Mouse (Mus musculus) frontal cortex, postnatal 25 days (tissue): ENCODE results near the gene Ube2e2.

ENCODE experiments used
- DNase-seq, 2 experiments: peaks; one replicate each; pipeline ENCODE4 v3.0.0; 2022; ENCODE audit warnings: low spot score in 2 of 2

The Ube2e2 gene

DNA sequence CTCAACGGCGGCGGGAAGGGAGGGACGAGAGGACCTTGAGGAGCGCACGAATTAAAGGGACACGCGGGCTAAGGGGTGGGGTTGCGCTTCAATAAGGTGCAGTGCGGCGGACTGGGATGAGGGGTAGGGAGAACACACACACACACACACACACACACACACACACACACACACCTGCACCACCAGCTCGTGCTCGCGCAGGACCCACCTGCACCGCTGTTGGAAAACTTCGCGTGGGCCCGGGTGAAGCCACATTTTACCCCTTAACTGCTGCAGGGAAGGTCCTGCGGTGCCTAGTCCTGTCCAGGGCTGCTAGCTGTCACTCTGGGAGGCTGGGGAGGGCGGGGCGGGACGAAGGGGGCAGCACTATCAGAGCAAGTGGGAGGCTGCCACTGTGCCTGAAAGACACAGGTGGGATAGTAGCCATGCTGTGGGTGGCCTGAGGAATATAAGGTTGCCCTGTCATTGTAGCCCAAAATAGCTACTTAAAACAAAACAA is at the start of gene Ube2e2:
Ube2e2 (minus strand) TSS at position 321 of the 499 bp plus-strand sequence.
- DNase-seq: no peak

DNA sequence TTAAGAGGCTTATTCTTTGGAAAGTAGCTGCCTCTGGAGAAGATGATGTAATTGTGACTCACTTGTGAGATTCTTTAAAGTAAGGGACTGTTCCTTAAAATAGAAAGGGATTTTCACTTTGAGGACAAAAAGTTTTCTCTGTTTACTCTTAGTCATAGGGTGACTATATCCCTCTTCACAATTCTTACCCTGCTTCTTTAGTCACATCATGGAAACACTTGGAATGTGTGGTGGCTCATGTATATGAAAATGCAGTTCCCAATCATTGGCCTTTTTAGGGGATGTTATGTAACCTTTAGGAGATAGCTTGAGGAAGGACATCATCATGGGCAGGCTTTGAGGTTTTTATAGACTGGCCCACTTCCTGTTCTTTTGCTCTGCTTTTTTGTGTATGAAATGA is 46.0 kb upstream of the Ube2e2 start:
- DNase-seq: no peak

DNA sequence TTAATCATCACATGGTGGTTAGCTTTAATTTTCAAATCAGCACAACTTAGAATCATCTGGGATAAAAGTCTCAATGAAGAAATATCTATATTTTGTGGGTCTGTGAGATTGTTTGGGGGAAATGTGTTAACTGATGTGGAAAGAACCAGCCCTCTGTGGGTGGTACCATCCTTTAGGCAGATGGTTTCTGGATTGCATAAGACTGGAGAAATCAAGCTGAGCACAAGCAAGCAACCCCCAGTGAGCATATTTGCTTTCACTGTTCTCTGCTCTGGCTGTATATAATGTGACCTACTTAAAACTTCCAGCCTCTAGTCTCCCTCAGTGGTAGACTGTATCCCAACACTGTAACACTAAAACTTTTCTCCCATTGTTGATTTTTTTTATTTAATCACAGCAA is 9.5 kb upstream of the Ube2e2 start:
- no peak for DNase-seq

DNA sequence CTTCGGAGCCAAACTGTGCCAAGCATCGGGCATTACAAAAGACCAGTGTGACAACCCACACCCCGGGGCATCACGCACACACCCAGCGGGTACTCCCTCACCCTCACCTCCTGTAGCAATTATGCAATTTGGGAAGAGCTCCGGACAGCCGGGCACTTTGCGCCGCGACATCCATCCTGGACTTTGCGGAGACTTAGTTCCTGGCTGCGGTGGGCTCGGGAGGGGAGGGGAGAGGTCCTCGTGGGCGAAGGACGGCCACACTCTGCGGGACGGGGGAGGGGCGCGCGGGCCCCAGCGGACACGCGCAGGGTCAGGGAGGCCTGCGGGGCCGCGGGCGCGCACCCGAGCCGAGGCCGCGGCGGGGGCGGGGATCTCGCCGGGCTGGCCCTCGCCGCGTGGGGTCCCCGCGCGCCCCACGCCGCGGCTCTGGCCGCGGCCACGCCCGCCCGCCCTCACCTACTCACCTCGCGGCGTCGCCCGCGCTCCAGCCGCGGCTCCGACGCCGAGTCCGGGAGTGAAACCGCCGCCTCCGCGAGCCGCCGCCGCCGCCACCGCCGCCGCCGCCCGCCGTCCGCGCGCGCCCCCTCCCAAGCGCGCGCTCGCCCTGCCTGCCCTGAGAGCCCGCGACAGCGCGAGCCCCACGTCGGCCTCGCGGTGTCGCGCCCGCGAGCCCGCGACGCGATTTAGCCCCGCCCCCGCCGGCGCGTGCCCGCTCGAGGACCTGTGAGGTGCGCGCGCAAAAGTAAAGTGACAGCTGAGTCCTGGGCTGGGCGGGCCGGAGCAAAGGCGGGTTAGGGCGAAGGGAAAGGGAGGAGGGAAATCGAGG is 733 bp downstream of the Ube2e2 start:
- DNase-seq: peak; percentile 71 to 76

DNA sequence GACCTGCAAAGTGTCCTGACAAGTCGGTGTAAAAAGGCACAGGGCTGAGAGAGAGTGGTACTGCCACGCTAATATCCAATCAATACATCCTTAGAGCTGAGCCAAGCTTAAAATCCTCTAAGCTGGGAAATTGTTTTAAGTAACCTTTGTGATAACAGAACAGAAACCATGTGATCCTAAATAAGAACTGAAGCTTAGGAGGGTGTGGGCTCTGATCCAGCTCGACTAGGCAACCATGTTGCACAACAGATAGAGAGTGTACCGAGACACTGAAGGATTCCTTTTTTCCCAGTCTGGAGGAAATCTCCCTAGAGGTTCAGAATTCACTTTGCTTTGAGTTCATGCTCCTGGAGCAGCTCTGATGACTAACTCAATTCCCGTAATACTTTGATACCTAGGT is 4.5 kb downstream of the Ube2e2 start:
- DNase-seq: no peak

DNA sequence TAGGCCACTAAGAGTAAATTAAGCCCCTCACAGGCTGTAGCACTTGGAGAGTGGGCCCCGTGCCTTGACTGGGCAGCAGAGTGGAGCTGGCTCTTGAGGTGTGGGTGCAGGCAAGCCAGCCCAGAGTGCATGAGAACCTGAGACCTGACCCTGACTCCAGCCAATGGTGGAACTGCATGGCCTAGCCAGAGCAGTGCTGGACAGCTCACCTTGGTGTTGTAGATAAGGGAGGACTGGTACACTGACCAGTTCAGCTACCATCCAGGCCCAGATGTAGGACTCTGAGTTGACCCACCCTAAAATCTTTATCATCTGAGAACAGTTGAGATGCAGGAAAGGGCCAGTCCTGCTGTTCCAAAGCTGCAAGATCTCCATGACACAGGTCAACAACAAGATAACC is 11.6 kb downstream of the Ube2e2 start:
- no peak for DNase-seq

DNA sequence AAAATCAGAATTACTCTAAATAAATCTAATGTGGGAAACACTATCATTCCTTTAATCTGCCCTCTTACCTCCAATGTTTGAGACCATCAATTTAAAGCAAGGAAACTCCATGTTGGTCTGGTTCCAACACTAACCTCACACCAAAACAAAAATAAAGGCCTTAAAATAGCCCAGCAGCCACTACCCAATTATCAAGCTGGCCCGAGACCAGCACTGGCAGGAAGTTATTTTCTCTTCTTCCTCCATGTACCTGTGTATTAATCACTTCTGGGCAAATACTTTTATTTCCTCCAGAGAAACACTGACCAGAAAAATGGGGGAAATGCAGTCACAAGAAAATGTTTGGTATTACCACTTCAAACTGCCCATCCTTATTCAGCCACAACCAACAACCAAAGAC is 23.4 kb downstream of the Ube2e2 start:
- no peak for DNase-seq

DNA sequence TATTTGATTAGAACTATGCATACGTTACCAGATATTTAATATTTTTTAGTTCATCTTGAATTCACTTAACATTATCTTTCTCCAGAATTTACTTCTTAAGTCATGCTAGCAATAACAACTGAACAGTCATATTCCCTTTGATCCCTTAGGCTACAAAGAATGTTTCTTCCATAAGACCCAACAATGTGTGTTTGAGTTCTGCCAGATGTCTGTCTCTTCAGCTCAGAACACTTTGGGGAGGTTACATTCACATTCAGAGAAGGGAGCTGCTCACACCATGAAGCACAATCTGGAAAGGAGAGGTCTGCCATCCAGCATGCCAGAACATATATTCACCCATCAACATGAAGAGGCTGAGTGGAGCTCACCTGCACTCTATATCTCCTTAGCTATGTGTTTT is 65.4 kb downstream of the Ube2e2 start:
- DNase-seq: no peak

DNA sequence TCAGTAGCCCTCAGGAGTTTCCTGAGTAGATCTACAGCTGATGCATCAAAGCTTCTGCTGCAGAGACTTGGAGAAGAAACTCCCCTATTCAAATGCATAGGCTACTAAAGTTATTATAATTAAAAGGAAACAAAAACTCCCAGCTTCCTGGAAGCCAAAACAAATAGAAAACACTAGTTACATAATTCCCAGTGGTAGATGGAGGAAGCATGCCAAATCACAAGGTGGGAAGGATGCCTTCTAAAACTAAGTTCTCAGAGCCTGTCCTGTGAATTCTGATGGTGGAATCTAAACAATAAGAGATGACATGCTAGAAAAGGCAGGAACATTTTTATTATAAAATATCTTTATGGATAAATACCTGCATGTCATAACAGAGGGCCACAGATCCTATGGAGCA is 67.3 kb downstream of the Ube2e2 start:
- no peak for DNase-seq

DNA sequence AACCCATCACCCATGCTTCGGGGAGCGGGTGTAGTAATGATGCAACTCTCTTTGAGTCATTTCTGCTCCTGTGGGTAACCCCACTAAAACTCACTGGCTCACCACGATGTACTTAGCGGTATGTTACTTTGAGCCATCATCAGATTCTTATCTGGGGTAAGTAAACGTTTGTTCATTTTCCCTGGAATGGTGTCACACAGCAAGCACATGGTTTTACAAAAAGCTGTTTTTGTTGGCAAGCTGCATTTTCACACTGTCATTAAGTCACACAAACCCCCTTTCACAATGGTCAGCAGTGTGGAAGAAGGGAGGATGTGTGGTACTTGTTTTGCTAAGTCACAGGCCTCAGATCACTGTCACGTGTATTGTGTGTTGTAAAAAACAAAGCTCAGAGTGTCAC is 73.4 kb downstream of the Ube2e2 start:
- DNase-seq: no peak

DNA sequence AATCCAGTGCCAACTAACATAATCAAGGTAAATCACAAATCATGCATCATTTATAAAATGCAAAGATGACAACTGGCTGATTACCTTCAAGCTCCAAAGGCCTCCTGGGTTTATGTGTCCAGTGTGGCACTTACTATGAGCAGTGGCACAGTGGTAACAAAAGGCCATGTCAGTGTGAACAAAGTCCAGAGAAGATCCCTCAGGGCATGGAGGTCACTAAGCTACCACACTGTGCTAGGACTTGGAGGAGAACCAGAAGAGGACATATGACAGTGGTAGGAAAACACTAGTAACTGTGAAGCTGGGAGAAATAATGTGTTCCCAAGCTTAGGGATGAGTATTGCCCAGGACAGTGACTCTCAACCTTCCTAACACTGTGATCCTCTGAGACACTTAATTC is 97.2 kb downstream of the Ube2e2 start:
- DNase-seq: no peak

DNA sequence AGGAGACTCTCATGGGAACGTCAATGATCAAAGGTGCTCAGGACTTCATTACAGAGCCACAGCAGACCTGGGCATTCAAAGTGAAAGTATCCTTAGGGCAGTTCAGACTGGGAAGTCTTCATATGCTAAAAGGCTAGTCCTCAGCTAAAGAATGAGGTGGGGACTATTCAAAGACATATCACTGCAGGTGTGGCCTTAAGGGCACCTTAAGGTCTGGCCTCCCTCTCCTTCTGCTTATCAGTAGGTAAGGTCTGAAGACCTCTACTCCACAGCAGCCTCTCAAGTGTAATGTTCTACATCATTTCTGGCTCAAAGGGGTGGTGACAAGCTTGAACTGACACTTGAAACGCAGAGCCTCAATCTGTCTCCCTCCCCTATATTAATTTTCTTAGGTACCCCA is 98.3 kb downstream of the Ube2e2 start:
- DNase-seq: no peak

DNA sequence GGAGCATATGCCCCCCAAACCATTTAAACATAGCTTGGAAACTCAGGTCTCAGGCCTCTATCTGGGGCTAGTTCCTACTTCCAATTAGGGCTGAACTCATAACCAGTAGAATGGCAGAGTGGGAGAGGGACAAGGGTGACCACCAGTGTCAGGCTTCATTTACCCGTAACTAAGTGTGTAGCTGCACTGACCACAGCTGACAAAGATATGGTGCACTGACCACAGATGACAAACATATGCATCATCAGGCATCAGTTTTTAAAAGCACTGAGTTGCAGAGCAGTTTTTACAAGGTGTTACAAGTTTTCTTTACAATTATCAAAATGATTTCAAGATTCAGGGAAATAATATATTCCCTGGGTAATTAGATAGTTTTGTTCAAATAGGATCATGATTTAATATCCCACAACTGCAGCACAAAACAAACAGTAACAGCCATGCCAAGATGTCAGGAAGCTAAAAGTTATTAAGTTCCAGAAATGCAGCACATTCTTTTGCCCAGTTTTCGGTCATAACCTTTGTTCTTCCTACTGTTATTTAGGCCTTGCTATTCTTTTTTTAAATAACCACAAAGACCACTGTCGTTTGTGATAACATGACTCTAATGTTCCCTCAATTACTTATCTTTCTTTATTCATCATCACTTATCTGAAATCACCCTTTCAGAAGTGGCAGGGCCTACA is 114.9 kb downstream of the Ube2e2 start:
- DNase-seq: no peak

DNA sequence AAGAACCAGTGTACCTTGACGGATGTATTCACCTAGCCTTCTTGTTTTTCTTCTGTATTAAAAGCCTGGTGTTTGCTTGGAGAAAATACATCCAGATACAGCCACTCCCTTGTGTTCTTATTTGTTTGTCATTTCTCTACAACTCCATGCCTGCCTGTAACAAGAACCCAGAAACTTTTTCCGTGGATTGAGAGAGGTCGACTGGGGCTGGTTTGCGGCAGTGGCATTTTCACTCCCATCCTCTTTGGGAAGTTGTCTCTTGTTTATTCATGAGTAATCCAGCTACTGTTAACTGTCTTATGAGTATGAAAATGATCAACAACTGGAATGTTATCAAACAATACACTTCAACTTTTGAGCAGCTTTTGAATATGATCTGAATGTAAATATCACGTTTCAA is 115.8 kb downstream of the Ube2e2 start:
- no peak for DNase-seq

DNA sequence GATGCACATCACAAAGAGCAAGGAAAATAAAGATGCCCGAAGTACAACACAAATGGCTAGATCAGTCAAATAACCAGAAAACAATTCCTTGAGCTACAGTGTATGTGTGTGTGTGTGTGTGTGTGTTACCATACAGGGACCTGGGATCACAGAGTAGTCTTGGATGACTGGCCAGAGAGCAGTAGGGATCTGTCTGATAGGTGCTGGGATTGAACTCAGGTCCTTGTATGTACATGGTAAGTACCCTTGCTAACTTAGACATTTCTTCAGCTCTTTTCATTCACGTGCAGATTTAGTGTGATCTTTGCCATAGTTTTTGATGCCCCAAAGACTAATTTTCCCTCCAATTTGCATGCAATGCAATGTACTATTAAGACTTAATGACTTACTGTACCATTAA is 117.9 kb downstream of the Ube2e2 start:
- no peak for DNase-seq

DNA sequence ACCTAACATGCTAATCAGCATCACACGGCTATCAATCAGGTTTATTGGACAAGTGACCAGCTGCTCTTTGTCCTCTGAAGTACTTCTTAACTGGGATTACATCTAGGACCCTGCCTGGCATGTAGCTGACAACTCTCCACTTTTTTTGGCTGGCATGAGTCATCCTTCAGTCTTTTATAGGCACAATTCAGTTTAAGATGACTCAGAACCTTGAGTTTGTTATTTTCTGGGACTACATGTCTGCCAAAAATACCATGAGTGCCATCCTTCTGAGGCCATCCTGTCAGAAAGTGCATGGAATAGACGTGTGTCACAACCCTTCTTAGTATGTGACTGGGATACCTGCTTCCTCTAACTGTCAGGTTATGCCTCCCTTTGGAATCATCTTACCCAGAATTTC is 120.3 kb downstream of the Ube2e2 start:
- no peak for DNase-seq

DNA sequence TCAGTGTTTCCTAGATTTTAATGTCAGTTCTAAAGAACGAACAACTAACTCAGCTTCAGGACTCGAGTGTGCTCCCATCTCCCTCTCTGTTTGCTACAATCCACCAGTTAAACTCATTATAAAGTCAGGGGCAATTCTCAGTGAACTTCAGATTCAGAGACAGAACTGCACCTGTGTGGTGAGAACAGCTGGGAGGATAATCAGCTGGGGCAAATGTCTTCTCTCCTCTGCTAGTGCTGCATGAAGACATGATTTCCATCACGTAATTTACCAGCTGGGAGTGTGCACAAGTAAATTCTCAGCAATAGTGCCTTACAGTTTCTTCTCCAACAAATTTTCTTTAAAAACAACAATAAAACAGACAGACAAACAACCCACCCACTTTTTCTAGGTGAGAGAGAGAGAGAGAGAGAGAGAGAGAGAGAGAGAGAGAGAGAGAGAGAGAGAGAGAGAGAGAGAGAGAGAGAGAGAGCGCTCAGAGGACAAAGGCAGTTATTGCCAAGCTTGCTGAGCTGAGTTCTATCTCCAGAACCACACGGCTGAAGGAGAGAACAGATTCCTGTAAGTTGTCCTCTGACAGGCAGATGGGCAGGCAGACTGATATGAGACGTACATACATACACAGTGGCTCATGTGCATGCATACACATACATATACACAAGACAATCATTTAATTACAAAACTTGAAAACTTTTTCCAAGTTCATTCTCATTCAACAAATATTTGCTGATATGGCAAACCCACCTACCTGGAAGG is 134.3 kb downstream of the Ube2e2 start:
- no peak for DNase-seq

DNA sequence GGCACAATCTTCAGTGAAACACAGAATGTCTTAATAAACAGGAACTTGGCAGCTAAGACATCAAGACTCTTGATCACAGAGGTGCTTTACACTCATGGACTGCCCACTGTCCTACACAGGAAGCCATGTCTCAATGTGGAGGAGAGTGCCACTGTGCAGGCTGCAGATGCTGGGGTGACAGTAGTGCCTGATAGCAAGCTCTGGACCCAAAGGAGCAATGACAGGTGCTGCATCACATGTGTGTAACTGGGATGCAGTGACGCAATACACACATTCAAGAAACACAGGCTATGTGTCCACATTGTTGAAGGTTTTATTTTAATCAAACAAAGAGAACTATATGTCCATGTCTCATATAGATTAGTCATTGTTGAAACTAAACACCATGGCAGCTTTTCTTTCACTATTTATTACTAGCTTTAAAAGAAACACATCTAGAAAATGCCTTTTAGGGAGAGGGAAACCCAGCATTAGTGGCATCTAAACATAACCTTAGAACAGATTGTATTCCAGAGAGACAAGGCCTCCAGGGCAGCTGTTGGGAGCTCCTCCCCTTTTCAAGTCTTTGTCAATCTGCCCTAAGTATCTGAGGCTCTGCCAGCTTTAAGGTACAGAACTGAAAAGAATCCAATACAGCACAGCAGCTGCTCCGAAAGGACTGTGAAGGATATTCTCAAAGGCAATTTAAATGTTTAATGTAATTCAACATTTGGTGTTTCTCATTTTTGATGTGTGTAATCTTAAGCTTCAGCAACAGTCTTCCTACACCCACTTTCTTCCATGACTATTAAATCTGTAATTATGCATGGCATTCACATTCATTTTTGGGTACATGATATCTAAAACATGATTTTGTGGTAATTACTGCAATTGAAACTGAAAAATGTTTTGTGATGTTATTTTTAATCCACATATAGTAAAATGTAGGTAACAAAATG is 135.2 kb downstream of the Ube2e2 start:
- DNase-seq: no peak

DNA sequence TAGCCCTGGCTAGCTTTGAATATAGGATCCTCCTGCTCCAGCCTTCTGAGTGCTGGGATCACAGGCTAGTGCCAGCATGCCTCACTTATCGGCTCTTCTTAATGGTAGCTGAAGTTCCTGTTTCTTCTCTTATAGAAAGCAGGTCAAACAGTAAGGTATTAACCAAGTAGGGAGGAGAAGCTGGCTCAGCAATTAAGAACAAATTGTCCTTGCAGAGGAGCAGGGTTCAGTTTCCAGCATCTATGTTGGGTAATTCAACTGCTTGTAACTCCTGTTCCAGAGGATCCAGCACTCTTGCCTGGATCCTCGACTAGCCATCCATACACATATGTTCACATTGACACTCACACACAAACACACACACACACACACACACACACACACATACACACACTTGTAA is 136.1 kb downstream of the Ube2e2 start:
- no peak for DNase-seq

DNA sequence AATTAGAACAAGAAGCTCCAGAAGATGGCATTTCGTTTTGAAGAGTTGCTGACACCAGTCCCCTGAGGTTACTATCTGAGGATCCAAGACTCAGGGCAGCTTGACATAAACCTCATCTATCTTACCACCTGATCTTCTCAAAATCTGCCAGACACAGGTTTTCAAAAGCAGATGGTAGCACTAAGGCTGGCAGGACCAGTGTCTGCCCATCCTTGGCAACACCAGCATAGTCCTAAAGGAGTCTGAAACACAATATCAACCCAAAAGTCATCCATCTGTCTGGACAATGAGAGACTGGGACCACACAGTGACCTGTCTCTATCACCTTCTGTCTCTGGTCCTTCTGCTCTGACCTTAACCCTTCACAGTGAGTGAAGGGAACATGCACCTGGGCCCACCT is 138.7 kb downstream of the Ube2e2 start:
- DNase-seq: no peak

DNA sequence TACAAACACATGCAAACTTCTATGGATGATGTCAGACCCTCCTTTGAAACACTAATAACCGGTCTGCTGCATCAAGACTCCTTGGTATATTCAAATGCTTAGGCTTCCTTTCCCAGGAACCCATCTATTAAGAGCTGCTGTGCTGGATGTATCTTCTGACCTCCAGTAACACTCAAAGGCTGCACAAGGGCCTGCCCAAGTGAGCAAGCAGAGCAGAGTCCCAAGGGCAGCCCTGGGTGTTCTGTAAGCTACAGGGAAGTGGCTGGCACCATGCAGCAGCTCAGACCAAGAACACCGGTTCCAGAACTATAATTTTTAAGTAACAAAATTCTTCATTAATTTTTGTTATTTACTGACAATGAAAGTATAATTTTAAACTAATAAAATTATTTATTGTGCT is 139.5 kb downstream of the Ube2e2 start:
- DNase-seq: no peak
